19 mouse cellular contexts compared by ENCODE assay signal in the genomic region with DNA sequence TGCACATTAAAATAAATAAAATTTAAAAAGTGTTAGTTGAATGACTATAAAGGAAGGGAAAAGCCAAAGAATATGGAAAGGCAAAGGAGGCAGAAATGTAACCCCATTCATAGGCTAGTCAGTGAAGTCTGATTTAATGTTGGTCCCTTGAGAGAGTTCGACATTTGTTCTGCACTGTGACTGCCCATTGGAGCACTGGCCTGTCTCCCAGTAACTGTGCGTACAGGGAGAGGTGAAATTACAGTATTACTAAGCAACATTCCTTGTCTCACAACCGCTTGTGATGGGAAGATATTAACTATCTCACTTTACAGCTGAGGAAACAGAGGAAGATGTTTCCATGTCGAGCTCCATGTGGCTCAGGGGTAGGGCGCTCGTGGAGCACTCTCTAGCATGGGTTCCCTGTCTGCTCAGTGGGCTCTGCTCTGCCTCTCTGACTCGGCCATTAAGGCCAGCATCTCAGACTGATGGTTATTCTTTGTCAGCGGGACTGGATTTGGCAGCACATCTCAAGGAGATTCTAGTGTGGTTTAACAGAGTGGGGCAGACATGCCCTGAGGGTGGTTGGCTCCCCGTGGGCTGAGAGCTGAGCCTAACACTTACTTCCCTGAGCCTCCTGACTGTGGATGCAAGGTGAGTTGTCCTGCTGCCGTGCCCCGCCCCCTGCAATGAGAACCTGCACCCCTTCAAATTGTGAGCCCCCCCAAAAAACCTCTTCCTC. TPM values are rescaled to one million over a fixed set of nuclear protein-coding genes. Genes with fewer than 3 reads are reported as not detected.
DNase-seq lines count a peak whose midpoint lies in the region; TF ChIP-seq lines count a peak whose summit lies in the region.
"Had no signal": no experiment of that assay in that cellular context is flagged by ENCODE, and none has a peak within 500 bp of the region (broad histone marks: within the 10 kb centered on the region; RNA-seq: fewer than 3 reads in every experiment).

No protein-coding gene starts in this region.

- TF ChIP-seq CTCF in gastrocnemius, adult 2 months (IDR thresholded peaks at IDR 0.05) = no peak

- no peak overlapping the region for H3K4me3 ChIP-seq in gastrocnemius, adult 2 months
- H3K4me3 ChIP-seq: embryonic facial prominence, embryonic 10.5 days; embryonic facial prominence, embryonic 12.5 days; forebrain, embryonic 13.5 days; forebrain, embryonic 15.5 days had no signal

- H3K27ac ChIP-seq in gastrocnemius, adult 2 months = peak overlapping the region; percentile 6; the same call in 1 of the 2 replicates
- H3K27ac ChIP-seq: embryonic facial prominence, embryonic 10.5 days; embryonic facial prominence, embryonic 12.5 days; forebrain, embryonic 13.5 days; forebrain, embryonic 15.5 days had no signal

- DNase-seq in gastrocnemius, adult 2 months = no peak
- DNase-seq in gastrocnemius, adult 18-20 months (ENCODE audit: low spot score) = no peak
- peak; percentile 84 for DNase-seq in 3T3-L1 (ENCODE audit: low read depth, low spot score)
- DNase-seq in Muller cell, postnatal 12 days (ENCODE audit: inconsistent ontology term) = peak; percentile 54
- peak; percentile 72 for DNase-seq in adipocyte (ENCODE audit: low spot score)
- no peak for DNase-seq in thymus, postnatal 25 days
- DNase-seq in cerebellum, adult 9-11 months = no peak
- DNase-seq in lung, postnatal 14 days = no peak
- DNase-seq: adrenal gland, postnatal 25 days; cerebellum, adult 11 months; cerebellum, adult 18-20 months; cerebellum, adult 8-10 months; cerebellum, postnatal 10 days; cerebellum, postnatal 25 days; forebrain, postnatal 0 days had no signal

- intact Hi-C loops in gastrocnemius, adult 2 months (cut with DNase I) = no loop called here

RNA-seq across cellular contexts. Expression of gene Tmem44, which starts 45.2 kb away (rescaled TPM):
- total RNA-seq in gastrocnemius, adult 2 months (2021) = 1 to 10 TPM; 1.7 to 2.1 TPM
- total RNA-seq in gastrocnemius, adult 18-20 months (2021) = 1 to 10 TPM; 1.3 to 1.9 TPM

Comparison
In these comparisons a context has a peak if more than half of its experiments do, and no peak if none do; other contexts are left out.
1. DNase-seq: peak in 3T3-L1 (single experiment), Muller cell, postnatal 12 days (single experiment) and adipocyte (single experiment); none in gastrocnemius, adult 2 months (single experiment), gastrocnemius, adult 18-20 months (single experiment), thymus, postnatal 25 days (single experiment), cerebellum, adult 9-11 months (single experiment) and lung, postnatal 14 days (single experiment).